In the genomic region with DNA sequence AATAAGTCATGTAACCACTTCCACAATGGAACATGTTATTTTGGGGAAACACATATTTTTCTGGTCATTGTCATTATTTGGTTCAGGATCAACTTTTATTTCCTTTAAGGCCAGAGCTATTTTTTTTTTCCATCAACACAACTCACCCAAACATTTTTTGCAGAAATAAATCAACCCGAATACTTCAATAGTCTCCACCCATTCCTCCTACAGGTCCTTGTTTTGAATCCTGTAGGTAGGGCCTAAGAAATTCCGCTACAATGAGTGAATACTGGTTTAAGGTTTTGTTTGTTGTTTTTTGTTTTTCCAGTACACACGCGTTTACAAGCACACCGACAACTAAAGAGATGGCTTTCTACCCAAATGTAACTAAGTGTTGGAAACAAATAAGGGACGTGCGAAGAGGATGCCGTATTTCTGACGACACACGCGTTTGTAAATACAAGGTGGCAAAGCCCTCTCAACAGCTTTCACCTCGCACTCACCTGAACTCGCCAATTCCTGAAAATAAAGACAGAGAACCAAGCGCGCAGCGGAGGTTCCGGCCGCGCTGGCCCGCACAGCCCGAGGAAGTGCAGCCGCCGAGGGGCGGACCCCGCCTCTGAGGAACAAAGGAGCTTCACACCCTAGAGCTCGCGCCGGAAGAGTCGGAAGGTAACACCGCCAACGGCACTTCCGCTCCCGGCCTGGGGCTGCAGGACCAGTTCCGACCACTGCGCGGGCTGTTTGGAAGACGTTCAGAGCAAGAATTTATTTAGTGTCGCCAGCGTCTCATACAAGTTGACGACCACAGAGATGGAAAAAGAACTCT, we compare ENCODE assay signal across 8 mouse cellular contexts. TPM values are rescaled to one million over a fixed set of nuclear protein-coding genes. Genes with fewer than 3 reads are reported as not detected.
A peak's percentile ranks its signal among the peaks of the same experiment; 100 is the strongest.
DNase-seq lines count a peak whose midpoint lies in the region; ATAC-seq lines count a peak whose summit lies in the region.

A gene (minus strand): TSS at position 646 of the 811 bp plus-strand sequence.

- ATAC-seq in hindbrain, embryonic 11.5 days (ENCODE audit: low FRiP score): peak; percentile 100

- H3K9ac ChIP-seq in hindbrain, embryonic 11.5 days (ENCODE audit: low read depth, low read length): peak within 1 kb of the TSS; percentile 79

- no peaks in the 10 kb centered on the region for H3K4me1 ChIP-seq in hindbrain, embryonic 11.5 days (replicated peaks; ENCODE audit: control insufficient read depth, insufficient read depth, low read length)

- H3K27me3 ChIP-seq in hindbrain, embryonic 11.5 days (ENCODE audit: control insufficient read depth, insufficient read depth, low read length): no peaks in the 10 kb centered on the region

- H3K4me2 ChIP-seq in hindbrain, embryonic 11.5 days (replicated peaks; ENCODE audit: low read depth, low read length): peak within 1 kb of the TSS; percentile 69

- peak; percentile 94 for DNase-seq in Muller cell, postnatal 12 days (ENCODE audit: inconsistent ontology term)
- peak; percentile 83 for DNase-seq in cerebellum, adult 9-11 months
- DNase-seq in frontal cortex, adult 2 months (ENCODE audit: extremely low spot score in 1 of 2, low spot score in 1 of 2): peak; percentile 29 to 92
- peak; percentile 96 for DNase-seq in hindbrain, embryonic 11.5 days (ENCODE audit: low spot score)
- DNase-seq in layer of hippocampus, postnatal 10 days (ENCODE audit: low spot score in 2 of 2): peak; percentile 95 to 96
- peak; percentile 94 for DNase-seq in lung, postnatal 10 days
- DNase-seq in ovary, postnatal 36 days (ENCODE audit: low spot score): peak; percentile 89
- DNase-seq in thymus, postnatal 25 days: peak; percentile 93

- H3K36me3 ChIP-seq in hindbrain, embryonic 11.5 days (ENCODE audit: control insufficient read depth, insufficient read depth, low read length): no peaks in the 10 kb centered on the region

- no peaks in the 10 kb centered on the region for H3K9me3 ChIP-seq in hindbrain, embryonic 11.5 days (ENCODE audit: control insufficient read depth, low read length)

- no peak within 1 kb of the TSS for H3K27ac ChIP-seq in hindbrain, embryonic 11.5 days (ENCODE audit: low read depth, low read length)

- H3K4me3 ChIP-seq in hindbrain, embryonic 11.5 days (ENCODE audit: low read depth, low read length): peak within 1 kb of the TSS; percentile 60

- WGBS in hindbrain, embryonic 11.5 days: 5% methylated on average over 40 of the region's 40 CpGs

RNA-seq across cellular contexts. Expression of the gene that starts here (rescaled TPM):
- 20.2 and 20.9 TPM in 2 replicates for polyA plus RNA-seq in frontal cortex, adult 2 months (2012; rRNA removed)
- polyA plus RNA-seq in hindbrain, embryonic 11.5 days (2014; fragmentation: Nextera tagmentation; extraction: Ambion mirVana): 36.8 and 44.8 TPM in 2 replicates
- 10 to 100 TPM; 13.2 to 16.9 TPM for total RNA-seq in layer of hippocampus, postnatal 10 days (2021)
